Mouse (Mus musculus) thymus, adult 2 months (tissue): ENCODE measurements around the gene Ttll3.

ENCODE experiments used
- CTCF ChIP-seq: fragments of 200-500 bp; IDR thresholded peaks from 2 replicates; pipeline ENCODE4 v1.5.1; 2012; ENCODE audit warnings: mild to moderate bottlenecking, control low read depth, low read length, moderate library complexity, borderline replicate concordance; ENCODE audit not compliant: control insufficient read depth, poor library complexity, insufficient read depth; ENCODE audit errors: extremely low read depth
- POLR2A ChIP-seq: fragments of 200-500 bp; IDR thresholded peaks from 2 replicates; pipeline ENCODE4 v1.6.1; 2012; ENCODE audit warnings: mild to moderate bottlenecking, low read length, control low read depth, moderate library complexity; ENCODE audit not compliant: control insufficient read depth, poor library complexity, insufficient read depth; ENCODE audit errors: extremely low read depth

GRCm38 (mm10) chr6:113344321-113344720 is 44.7 kb upstream of the Ttll3 start:
- no peak for TF ChIP-seq CTCF
- TF ChIP-seq POLR2A = no peak
